Mouse (Mus musculus): Measurements from ENCODE around the gene Tpcn2. TPM values are rescaled to one million over a fixed set of nuclear protein-coding genes. Genes with fewer than 3 reads are reported as not detected.

Tpcn2 gene
- total and polyA plus RNA-seq, 2 experiments from 2014 or later: 2.3 to 4.7 TPM

GRCm38 (mm10) chr7:145287410-145287809 lies 3.6 kb upstream of the Tpcn2 start:
- Histone ChIP-seq H3K27ac (no peak overlapping the region), H3K9ac (replicated peaks; ENCODE audit: low read length) (no peak overlapping the region), H3K9me3 (ENCODE audit: low read length) (no peaks in the 10 kb centered on the region), H3K27me3 (ENCODE audit: insufficient read depth, low read length) (no peaks in the 10 kb centered on the region), H3K4me3 (ENCODE audit: low read length) (no peak overlapping the region), H3K4me1 (ENCODE audit: insufficient read depth, low read length) (0 out of 2 replicates have a peak, but pooled peaks cover 5% of the 10 kb centered on the region), H3K36me3 (ENCODE audit: insufficient read depth, low read length) (no peaks in the 10 kb centered on the region), H3K4me2 (ENCODE audit: low read depth, low read length) (no peak overlapping the region)
- no peak for ATAC-seq
- 74% methylated on average over 6 of the region's 6 CpGs for WGBS
- TF ChIP-seq CTCF (IDR thresholded peaks at IDR 0.05; ENCODE audit: low read depth): no peak
- no peak for DNase-seq (ENCODE audit: low spot score)

DNA sequence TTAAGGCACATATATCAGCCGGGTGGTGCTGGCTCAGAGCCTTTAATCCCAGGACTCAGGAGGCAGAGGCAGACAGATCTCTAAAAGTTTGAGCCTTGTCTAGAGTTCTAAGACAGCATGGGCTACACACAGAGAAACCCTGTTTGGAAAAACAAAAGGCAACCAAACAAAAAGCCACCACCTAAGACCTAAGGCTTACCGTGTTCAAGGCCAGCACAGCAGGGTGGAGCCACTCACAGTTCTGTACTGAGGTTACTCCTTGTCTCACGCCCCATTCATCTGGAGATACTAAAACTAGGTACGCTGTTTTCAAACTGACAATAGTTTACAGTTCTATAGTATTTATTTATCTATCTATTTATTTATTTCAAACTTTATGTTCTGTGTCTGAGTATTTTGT lies 1.7 kb upstream of the Tpcn2 start:
- WGBS: 77% methylated on average over 4 of the region's 4 CpGs
- no peak overlapping the region for H3K9ac ChIP-seq (replicated peaks; ENCODE audit: low read length)
- H3K4me3 ChIP-seq (ENCODE audit: low read length): no peak overlapping the region
- 0 out of 2 replicates have a peak, but pooled peaks cover 5% of the 10 kb centered on the region for H3K4me1 ChIP-seq (ENCODE audit: insufficient read depth, low read length)
- H3K9me3 ChIP-seq (ENCODE audit: low read length): no peaks in the 10 kb centered on the region
- no peak overlapping the region for H3K4me2 ChIP-seq (ENCODE audit: low read depth, low read length)
- no peaks in the 10 kb centered on the region for H3K27me3 ChIP-seq (ENCODE audit: insufficient read depth, low read length)
- no peak for TF ChIP-seq CTCF (IDR thresholded peaks at IDR 0.05; ENCODE audit: low read depth)
- DNase-seq (ENCODE audit: low spot score): no peak
- no peak overlapping the region for H3K27ac ChIP-seq
- ATAC-seq: no peak
- no peaks in the 10 kb centered on the region for H3K36me3 ChIP-seq (ENCODE audit: insufficient read depth, low read length)

DNA sequence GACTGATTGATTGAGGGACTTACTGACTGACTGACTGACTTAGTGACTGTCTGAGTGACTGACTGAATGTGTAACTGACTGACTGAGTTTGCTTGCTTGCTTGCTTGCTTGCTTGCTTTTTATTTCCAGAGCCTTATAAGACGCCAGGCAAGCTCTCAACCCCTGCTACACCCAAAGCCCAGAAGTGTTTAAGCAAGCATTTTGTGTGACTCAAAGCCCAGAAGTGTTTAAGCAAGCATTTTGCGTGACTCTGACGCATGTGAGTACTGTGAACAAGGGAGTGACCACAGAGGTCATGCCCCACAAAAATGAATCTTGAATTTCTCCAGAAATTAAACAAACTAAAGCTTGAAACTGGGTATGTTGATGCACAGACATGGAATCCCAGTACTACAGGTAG lies 482 bp upstream of the Tpcn2 start:
- H3K4me2 ChIP-seq (ENCODE audit: low read depth, low read length): peak overlapping the region; percentile 64

DNA sequence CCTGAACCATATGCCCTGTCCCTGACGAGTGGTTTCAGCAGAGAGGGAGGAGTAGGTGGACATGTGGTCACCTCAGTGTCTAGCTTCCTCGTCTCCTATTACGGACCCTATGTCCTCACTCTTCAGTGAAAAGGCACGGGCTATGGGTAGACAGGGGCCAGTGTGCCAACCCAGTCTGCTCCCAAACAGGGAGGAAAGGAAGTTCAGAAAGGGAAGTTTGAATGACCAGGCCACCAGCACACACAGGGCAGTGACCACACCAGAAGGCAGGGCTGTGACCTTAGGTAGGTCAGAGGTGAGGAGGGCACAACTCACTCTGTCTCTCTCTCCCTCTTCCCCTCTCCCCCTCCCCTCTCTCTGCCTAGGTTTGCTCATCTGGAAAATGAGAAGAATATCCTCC lies 770 bp downstream of the Tpcn2 start:
- ATAC-seq (no peak), DNase-seq (ENCODE audit: low spot score) (no peak)
- H3K27ac ChIP-seq: no peak overlapping the region
- 0 out of 2 replicates have a peak, but pooled peaks cover 5% of the 10 kb centered on the region for H3K4me1 ChIP-seq (ENCODE audit: insufficient read depth, low read length)
- peak overlapping the region; percentile 44 for H3K4me3 ChIP-seq (ENCODE audit: low read length)
- WGBS: 43% methylated on average over 4 of the region's 4 CpGs
- TF ChIP-seq CTCF (IDR thresholded peaks at IDR 0.05; ENCODE audit: low read depth): no peak
- no peaks in the 10 kb centered on the region for H3K9me3 ChIP-seq (ENCODE audit: low read length)
- peak overlapping the region; percentile 64 for H3K4me2 ChIP-seq (ENCODE audit: low read depth, low read length)
- H3K27me3 ChIP-seq (ENCODE audit: insufficient read depth, low read length): no peaks in the 10 kb centered on the region
- H3K9ac ChIP-seq (replicated peaks; ENCODE audit: low read length): peak overlapping the region; percentile 47
- H3K36me3 ChIP-seq (ENCODE audit: insufficient read depth, low read length): no peaks in the 10 kb centered on the region

More for the DNA sequence above, 482 bp upstream of the Tpcn2 start:
- no peak for ATAC-seq
- no peak for DNase-seq (ENCODE audit: low spot score)
- no peaks in the 10 kb centered on the region for H3K27me3 ChIP-seq (ENCODE audit: insufficient read depth, low read length)
- no peak for TF ChIP-seq CTCF (IDR thresholded peaks at IDR 0.05; ENCODE audit: low read depth)
- H3K4me1 ChIP-seq (ENCODE audit: insufficient read depth, low read length): 0 out of 2 replicates have a peak, but pooled peaks cover 5% of the 10 kb centered on the region
- no peak overlapping the region for H3K27ac ChIP-seq
- H3K9me3 ChIP-seq (ENCODE audit: low read length): no peaks in the 10 kb centered on the region
- H3K4me3 ChIP-seq (ENCODE audit: low read length): peak overlapping the region; percentile 44
- WGBS: 51% methylated on average over 3 of the region's 3 CpGs
- H3K36me3 ChIP-seq (ENCODE audit: insufficient read depth, low read length): no peaks in the 10 kb centered on the region
- no peak overlapping the region for H3K9ac ChIP-seq (replicated peaks; ENCODE audit: low read length)

- WGBS: 89% methylated on average over 4 of the region's 4 CpGs
- H3K27ac ChIP-seq: no peak overlapping the region
- no peak overlapping the region for H3K4me2 ChIP-seq (ENCODE audit: low read depth, low read length)
- TF ChIP-seq CTCF (IDR thresholded peaks at IDR 0.05; ENCODE audit: low read depth): no peak
- H3K4me3 ChIP-seq (ENCODE audit: low read length): no peak overlapping the region
- H3K27me3 ChIP-seq (ENCODE audit: insufficient read depth, low read length): no peaks in the 10 kb centered on the region
- 0 out of 2 replicates have a peak, but pooled peaks cover 5% of the 10 kb centered on the region for H3K4me1 ChIP-seq (ENCODE audit: insufficient read depth, low read length)
- DNase-seq (ENCODE audit: low spot score) (no peak), ATAC-seq (no peak)
- H3K9me3 ChIP-seq (ENCODE audit: low read length): no peaks in the 10 kb centered on the region
- no peak overlapping the region for H3K9ac ChIP-seq (replicated peaks; ENCODE audit: low read length)
- H3K36me3 ChIP-seq (ENCODE audit: insufficient read depth, low read length): no peaks in the 10 kb centered on the region
These were observed 2.4 kb downstream of the Tpcn2 start for GRCm38 (mm10) chr7:145281396-145281795.

DNA sequence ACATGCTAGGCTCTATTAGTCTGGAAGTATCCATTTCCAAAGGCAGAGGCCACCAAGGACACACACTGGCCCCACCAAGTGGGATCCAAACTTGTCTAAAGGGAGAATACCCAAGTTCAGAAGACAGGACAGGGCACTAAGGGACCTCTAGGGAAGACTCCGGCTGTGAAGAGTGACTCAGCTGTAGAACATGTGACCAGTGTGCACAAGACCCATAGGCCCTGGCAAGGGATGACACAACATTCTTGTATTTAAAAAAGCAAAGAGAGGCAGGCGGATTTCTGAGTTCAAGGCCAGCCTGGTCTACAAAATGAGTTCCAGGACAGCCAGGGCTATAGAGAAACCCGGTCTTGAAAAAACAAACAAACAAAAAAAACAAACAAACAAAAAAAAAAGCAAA lies 8.3 kb downstream of the Tpcn2 start:
- Histone ChIP-seq H3K4me1 (ENCODE audit: insufficient read depth, low read length) (no peaks in the 10 kb centered on the region), H3K9ac (replicated peaks; ENCODE audit: low read length) (no peak overlapping the region), H3K4me2 (ENCODE audit: low read depth, low read length) (no peak overlapping the region), H3K36me3 (ENCODE audit: insufficient read depth, low read length) (no peaks in the 10 kb centered on the region), H3K27me3 (ENCODE audit: insufficient read depth, low read length) (no peaks in the 10 kb centered on the region), H3K4me3 (ENCODE audit: low read length) (no peak overlapping the region), H3K9me3 (ENCODE audit: low read length) (no peaks in the 10 kb centered on the region), H3K27ac (no peak overlapping the region)
- no peak for ATAC-seq
- no peak for TF ChIP-seq CTCF (IDR thresholded peaks at IDR 0.05; ENCODE audit: low read depth)
- no peak for DNase-seq (ENCODE audit: low spot score)
- WGBS: 87% methylated on average over 3 of the region's 3 CpGs

- no peaks in the 10 kb centered on the region for H3K4me1 ChIP-seq (ENCODE audit: insufficient read depth, low read length)
- no peak overlapping the region for H3K9ac ChIP-seq (replicated peaks; ENCODE audit: low read length)
- no peak overlapping the region for H3K4me3 ChIP-seq (ENCODE audit: low read length)
- H3K4me2 ChIP-seq (ENCODE audit: low read depth, low read length): no peak overlapping the region
- TF ChIP-seq CTCF (IDR thresholded peaks at IDR 0.05; ENCODE audit: low read depth): no peak
- H3K27me3 ChIP-seq (ENCODE audit: insufficient read depth, low read length): no peaks in the 10 kb centered on the region
- whole genome bisulfite sequencing: 85% methylated on average over 5 of the region's 5 CpGs
- H3K36me3 ChIP-seq (ENCODE audit: insufficient read depth, low read length): no peaks in the 10 kb centered on the region
- no peak overlapping the region for H3K27ac ChIP-seq
- no peaks in the 10 kb centered on the region for H3K9me3 ChIP-seq (ENCODE audit: low read length)
- ATAC-seq (no peak), DNase-seq (ENCODE audit: low spot score) (no peak)
These were observed 12.9 kb downstream of the Tpcn2 start for GRCm38 (mm10) chr7:145270955-145271354.

All from hindbrain, postnatal 0 days (tissue).